Mouse (Mus musculus): ENCODE measurements around the gene Enc1.

The Enc1 gene

GRCm38 (mm10) chr13:97291354-97291753 is 50.4 kb downstream of the Enc1 start:
- no peak for DNase-seq (ENCODE audit: inconsistent ontology term)

DNA sequence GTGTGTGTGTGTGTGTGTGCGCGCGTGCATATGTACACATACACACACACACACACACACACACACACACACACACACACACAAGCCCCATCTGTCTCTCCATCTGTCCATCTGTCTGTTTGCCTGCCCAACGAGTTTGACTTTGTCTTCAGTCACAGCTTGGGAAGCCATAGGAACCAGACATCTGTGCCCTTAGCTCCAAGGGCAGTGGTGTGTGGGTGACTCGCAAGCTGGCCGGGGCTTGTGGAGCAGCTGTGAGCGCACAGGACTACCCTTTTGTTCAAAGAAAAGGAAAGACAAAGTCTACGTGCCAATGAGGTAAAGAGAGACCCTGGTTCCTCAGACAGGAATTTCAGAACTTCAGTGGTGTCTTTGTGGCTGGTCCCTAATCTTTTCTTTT is 51.1 kb downstream of the Enc1 start:
- peak; percentile 72 for DNase-seq (ENCODE audit: inconsistent ontology term)

DNA sequence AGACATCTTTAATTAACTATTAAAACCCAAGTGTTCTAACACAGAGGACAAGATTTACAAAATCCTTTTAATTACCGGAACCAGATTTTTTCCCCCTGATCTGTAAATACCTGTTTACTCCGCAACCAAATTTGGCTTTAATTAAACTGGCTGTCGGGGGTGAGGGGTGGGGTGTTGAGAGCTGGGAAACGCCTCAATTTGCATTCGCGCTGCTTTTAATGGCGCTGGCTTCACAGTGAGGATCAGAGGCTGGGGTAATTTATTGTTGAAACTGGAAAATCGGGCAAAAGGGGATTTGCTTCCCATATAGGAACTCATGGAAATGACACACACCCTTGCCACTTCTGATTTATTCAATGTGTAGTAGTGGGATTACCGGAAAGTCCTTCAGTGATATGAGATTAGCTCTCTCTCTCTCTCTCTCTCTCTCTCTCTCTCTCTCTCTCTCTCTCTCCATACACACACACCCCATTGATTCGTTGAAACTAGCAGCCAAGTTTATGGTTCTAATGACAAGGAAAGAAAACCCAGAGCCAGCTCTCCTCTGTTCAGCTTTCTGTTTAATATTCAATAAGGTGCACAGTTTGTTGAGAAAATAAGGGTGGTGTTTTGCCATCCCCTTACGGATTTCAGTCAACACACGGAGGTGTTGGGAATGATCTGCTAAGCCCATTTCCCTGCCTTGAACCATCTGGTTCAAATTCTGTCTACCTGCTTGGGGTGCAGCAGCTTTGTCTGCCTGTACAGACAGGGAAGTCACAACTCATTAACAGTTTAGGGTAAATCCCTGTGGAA is 51.7 kb downstream of the Enc1 start:
- no peak for DNase-seq (ENCODE audit: inconsistent ontology term)

- no peak for DNase-seq (ENCODE audit: inconsistent ontology term)
Measured at GRCm38 (mm10) chr13:97295101-97295852, 54.4 kb downstream of the Enc1 start.

- DNase-seq (ENCODE audit: inconsistent ontology term), result no peak
Measured at GRCm38 (mm10) chr13:97295853-97296219, 54.9 kb downstream of the Enc1 start.

DNA sequence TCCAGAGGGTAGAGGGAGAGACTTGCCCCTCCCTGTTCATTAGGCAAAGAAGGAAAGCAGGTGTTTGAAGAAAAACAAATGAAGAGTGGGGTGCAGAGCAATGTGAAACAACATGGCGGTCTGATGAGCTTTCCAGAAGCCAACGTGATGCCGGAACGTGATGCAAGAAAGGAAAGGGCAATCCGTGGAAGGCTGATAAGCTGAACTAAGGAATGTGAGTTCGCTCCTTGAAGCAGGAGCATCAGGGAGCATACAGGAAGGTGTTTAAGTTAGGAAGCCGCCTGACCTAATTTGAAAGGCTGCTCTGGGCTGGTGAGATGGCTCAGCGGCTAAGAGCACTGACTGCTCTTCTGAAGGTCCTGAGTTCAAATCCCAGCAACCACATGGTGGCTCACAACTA is 55.4 kb downstream of the Enc1 start:
- DNase-seq (ENCODE audit: inconsistent ontology term), result no peak

GRCm38 (mm10) chr13:97296757-97297156 is 55.9 kb downstream of the Enc1 start:
- DNase-seq (ENCODE audit: inconsistent ontology term), result no peak

DNA sequence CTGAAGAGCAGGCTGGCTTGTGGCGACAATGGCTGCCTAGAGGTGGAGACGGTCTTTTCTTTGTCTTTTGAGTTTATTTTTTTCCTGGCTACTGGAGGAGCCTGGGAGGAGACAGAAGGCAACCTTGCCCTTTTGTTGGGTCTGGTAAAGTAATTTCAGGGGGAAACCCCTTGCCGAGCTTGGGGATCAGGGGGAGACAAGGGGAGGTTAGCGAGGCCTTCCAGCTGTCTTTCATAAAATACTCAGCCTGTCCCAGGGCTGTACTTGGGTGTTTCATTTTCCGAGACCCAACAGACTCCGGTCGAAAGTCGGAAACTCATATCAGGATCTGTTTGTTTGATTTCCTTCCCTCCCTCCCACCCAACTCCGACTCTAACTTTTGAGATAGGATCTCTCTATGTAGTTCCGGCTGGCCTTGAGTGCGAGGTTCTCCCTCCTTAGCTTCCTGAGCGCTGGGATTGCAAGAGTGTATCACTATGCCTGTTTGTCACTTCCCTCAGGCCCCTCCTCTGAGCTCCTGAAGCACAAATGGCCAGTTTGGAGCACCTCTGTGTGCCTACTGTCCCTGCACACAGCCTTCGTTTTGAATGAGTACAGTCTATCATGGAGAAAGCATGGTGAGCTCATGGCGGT is 56.6 kb downstream of the Enc1 start:
- no peak for DNase-seq (ENCODE audit: inconsistent ontology term)

DNA sequence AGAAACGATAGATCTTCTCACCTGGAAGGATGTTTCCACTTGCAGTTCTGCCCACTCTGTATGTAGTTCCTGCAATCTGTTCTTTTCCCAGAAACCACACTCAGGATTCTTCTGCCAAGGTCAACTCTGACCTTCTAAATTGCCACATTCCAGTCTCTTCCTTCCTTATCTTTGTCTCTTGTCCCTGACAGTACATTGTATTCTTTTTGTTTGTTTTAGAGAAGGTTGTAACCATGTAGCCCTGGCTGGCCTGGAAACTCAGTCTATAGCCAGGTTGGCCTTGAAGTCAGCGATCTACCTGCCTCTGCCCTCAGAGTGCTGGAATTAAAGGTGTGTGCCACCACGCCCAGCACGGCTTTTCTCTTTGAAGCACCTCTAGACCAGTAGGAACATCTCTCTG is 58.0 kb downstream of the Enc1 start:
- DNase-seq (ENCODE audit: inconsistent ontology term), result no peak

DNA sequence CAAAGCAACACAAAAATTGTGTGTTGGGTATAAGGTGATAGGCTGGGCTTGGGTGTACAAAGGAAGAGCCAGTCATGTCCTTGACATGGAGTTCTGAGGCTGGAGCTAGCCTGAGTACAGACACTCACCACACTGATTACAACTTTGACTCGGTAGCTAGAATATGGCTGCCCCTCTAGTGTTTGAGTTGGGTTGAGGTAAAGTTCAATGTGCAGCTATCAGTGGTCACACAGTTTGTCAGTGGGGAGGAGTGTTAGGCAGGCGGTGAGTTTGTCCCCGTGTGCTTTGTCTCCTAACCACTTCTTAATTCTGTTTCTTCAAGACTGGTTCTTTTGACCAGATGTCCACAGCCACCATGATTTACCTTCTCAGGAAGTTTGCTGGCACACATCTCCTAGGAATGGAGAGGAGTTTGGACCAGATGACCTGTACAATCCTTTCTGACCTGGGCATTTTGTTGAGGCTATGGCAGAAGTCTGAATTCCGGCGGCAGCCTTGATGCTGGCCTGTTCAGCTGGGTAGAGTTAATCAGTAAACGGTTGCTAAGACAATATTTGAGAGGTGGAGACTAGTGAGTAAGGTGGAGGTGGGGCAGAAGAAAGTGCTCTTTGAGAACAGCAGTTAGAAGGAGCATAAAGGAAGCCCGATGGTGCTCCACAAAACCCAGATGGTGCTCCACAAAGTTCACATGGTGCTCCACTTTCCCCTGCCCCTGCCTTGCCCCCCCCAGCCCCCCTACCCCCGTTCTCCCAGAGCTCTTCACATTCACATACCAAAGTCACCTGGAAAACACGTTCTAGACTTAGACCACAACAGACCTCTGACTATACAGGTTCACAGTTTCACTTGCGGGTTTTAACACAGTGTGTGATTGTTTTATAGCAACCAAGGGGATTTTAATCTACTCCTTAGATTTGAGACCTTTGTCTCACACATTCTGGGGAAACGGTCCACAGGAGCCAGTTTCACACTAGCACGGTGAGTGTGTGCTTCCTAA is 59.3 kb downstream of the Enc1 start:
- no peak for DNase-seq (ENCODE audit: inconsistent ontology term)

All from Muller cell, postnatal 12 days (primary cell).